Mouse (Mus musculus) lung, adult 18-20 months (tissue): ENCODE results near the gene Slc35e4.

Experiments
- DNase-seq, 2 experiments: peaks; one replicate each; pipeline ENCODE4 v3.0.0; 2022; ENCODE audit warnings: mixed read lengths in 2 of 2

Slc35e4 gene

GRCm38 (mm10) chr11:3863454-3864112 lies 50.9 kb downstream of the Slc35e4 start, which contains the start of gene Osbp2:
Gene Osbp2, minus strand, starts transcription at chr11:3863903.
- peak; percentile 73 to 76 for DNase-seq

GRCm38 (mm10) chr11:3862661-3863453 lies 51.6 kb downstream of the Slc35e4 start:
- no peak for DNase-seq

DNA sequence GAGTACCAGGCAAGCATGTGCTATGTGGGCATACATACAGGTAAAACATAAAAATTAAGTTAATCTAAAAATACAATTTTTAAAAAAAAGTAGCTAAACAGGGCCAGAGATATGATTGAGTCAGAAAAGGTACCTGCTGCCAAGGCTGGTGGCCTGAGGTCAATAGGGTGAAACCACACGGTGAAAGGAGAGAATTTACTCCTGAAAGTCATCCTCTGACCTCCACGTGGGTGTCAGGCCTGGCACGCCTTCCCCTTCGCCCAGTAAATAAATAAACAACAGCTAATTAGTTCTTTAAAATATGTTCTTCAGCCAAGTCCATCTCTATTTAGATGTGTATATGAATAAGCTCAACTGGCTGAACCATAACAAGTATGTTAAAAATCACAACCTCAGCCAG lies 54.1 kb downstream of the Slc35e4 start:
- DNase-seq, result no peak

GRCm38 (mm10) chr11:3859778-3860177 lies 54.7 kb downstream of the Slc35e4 start:
- DNase-seq, result no peak

- DNase-seq, result no peak
These were observed 56.6 kb downstream of the Slc35e4 start for GRCm38 (mm10) chr11:3857902-3858301.
